Mouse (Mus musculus): ENCODE data around the gene Nfatc2.

Gene Nfatc2

DNA sequence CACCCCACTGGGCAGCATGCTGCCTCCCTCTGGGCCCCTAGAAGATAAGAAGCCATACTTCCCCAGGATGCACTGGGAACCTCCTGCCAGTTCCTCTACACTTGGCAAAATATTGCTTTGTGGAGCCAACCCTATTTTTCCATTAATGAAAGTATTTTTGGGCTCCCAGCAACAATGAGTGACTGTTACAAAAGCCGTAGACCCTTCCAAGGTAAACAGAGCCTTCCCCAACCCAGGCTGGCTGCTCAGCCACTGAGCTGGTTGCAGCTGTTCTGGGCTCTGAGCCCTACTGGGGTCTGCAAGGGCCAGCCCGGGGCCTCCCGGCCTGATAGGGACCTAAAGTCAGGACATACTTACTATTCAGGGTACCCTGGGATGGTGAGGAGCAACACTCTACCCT lies 9.5 kb upstream of the Nfatc2 start:
- in situ Hi-C loops (cut with MseI, MboI) = no loop called here

DNA sequence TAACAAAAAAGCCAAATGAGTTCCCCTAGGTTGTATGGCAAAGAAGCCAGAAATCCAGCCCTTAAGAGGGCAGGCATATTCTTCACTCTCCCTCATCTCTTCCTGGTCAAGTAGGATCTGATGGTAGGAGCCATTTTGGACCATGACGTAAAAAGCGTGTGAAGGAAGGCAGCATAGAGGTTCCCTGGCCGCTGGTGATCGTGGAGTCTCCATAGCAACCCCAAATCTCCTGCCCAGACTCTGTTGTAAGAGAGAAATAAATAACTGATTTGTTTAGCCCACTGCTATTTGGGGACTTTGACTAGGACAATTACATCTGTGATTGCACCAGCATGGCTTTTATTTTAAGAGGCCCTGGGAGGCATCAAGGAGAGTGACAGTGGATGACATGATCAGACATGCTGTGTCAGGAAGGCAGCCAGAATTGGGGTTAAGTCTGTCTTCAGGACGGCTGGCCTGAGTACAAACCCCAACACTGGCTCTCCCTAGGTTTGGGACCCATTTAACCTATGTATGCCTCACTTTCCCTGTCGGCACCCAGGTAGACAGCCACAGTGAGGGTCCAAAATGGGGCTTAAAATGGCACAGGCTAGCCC lies 8.3 kb upstream of the Nfatc2 start:
- in situ Hi-C loops (cut with MseI, MboI) = no loop called here

DNA sequence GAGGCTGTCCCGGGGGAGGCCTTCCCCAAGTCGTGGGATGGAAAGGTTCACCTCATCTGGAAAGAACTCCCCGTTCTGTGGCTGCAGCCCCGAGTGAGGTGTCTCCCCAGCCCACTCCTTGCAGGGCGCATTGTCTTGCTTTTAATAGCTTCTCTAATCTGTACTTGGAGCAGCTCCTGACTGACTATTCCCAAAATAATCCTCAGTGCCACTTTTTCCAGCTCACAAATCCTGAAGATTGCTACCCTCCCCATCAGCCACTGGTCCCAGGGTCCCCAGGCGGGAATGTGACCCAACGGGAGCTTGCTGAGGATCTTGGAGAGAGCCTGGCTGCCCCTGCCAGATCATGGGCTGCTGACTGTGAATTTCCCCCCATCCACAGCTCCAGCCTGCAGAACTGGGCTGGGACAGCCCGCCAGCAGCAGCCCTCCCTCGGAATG lies 6.7 kb upstream of the Nfatc2 start:
- in situ Hi-C loops (cut with MseI, MboI) = no loop called here

DNA sequence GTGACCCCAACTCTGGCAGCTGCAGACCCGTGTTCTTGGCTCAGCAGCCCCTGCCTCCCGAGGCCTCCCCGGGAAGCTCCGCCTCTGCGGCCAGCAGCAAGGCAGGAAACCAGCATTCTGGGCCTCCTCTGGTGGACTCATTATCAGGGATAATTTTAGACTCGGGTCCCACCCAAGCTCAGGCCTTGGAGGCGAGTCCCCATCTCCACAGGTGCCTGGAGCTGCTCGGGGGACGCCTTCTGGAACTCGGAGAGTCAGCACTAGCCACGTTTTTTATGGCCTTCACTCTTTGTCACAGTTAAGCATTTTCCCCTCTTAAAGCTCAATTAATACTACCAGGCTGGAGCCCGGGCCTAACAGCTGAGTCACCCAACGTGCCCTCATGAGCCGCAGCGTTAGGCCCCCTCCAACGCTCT lies 3.2 kb upstream of the Nfatc2 start:
- in situ Hi-C loops (cut with MseI, MboI) = no loop called here

DNA sequence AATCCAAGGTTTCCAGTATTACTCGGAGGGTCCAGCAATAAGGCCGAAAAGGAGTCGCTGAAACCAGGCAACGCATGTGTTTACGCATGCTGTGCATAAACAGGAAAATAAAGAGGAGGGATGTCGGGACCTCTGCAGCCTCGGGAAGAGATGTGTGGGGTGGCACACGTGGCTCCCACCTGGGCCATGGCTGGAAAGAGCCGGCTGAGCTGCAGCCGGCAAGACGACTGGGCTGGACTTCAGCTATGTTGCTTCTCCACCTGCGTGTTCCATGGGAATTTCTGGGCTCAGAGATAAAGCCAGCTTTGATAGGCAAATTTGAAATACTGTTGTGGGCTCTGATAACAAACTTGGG lies 907 bp upstream of the Nfatc2 start:
- in situ Hi-C loops (cut with MseI, MboI) = no loop called here

DNA sequence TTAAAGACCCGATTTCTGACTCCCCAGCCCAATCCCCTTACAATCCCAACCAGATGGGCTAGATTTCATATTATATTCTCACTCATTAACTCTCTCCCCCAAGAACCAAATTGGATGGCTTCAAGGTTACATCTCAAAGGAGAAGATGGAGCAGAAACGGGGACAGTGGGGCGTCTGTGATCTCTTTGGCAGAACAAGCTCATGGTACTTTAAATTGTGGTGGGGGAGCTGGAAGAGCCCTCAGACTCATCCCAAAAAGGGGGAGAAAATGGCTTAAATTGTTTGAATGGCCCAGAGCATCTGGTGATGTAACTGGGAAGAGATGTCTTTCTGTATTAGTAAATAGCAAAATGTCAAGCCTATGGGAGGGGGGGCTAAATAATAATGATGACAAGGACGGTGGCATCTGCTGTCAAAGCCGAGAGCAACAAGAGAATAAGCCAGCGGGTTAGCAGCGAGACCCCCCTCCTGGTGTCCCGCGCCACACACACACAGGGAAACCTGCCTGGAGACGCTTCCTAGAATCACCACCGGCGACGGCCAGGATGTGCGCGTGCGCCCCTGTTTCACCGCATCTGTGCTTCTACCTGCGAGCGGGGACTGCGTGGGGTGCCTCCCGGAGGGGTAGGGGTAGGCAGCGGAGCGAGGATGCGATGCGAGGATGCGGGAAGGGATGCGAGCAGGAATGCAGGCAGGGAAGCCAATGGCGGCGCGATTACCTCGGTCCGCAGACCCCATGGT lies 537 bp downstream of the Nfatc2 start:
- in situ Hi-C loops (cut with MseI, MboI) = no loop called here

DNA sequence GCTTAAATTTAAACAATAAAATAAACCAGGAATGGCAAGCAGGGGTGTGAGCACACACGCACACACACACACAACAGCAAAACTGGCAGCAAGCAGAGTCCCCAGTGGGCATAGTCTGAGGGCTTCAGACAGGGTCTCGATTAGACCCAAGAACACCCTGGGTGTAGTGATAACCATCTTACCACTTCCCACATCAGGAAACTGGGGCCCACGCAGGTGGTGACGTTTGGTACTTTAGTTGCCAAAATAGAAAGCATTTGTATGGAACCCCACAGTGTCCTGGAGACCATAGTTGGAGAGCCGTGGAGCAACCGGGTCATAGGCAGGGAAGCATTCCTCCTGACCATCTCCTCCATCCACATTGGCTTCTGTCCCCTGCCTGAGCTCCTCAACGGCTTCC lies 5.8 kb downstream of the Nfatc2 start:
- in situ Hi-C loops (cut with MseI, MboI) = no loop called here

DNA sequence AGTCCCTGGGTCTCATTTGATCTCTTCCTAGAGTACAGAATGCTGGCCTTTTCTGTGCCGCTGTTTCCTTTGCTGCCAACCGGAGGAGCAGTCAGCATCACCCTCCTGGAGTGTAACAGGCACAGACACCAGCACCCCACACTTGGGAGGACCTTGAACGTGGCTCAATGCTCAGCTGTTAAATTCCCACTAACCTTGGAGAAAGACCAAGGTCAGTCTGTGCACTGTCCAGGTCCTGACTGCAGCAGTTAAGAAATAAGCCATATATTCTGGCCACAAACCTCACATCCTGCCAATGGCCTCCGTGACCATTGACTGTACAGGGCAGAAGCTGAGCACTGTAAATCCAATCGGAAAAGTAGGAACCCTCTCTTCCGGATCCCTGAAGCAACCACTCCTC lies 7.8 kb downstream of the Nfatc2 start:
- in situ Hi-C loops (cut with MseI, MboI) = no loop called here

DNA sequence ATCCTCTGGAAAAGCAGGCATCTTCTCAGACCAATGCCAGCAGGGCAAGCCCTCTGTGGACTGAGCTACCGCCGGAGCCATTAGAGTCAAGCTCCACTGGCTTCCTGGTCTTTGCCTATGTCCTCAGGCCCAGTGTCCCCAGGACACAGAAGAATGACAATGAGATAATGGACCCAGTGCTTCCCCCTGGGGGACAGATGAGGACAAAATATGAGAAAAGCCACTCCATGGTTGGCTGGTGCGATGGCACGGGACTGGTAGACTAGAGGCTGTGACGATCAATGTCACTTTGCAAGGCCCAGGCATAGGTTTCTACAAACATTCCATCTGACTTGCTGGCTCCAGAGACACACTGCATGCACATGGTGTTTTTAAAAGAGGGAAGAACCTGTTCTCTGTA lies 8.5 kb downstream of the Nfatc2 start:
- in situ Hi-C loops (cut with MseI, MboI) = no loop called here

DNA sequence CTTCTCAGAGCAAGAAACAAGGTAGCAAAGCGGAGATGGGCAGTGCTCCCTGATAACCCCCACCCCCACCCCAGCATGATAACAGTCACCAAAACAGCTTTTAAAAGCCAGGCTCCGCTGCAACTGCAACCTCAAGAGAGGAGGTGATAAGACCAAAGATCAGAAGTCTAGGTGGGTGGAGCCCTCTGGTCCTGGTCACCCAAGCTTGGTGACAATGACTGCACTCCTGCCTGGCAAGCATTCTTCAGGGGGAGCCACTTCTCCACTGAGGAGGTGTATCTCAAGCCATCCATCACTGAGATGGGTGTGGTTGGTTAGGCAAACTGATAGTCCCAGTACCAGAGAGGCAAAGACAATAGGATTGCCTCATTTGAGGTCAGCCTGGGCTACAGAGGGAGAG lies 10.4 kb downstream of the Nfatc2 start:
- in situ Hi-C loops (cut with MseI, MboI) = no loop called here

DNA sequence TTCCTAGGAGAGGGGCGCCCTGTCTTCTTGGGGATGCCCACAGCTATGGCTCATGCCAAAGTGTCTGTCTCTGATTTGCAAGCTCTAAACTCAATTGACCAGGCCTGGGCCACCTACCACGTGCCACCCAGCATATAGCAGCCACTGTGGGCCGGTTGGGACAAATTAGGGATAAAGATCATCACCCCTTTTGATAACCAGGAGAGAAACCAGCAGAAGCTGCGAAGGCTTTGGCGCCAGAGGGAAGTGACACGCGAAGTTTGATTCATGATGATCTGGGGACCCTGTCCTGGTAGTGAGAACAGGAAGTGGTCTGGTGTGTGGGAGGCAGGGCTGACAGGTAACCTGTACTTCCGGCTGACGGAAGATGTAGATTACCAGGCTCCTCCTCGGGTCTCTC lies 10.9 kb downstream of the Nfatc2 start:
- in situ Hi-C loops (cut with MseI, MboI) = no loop called here

DNA sequence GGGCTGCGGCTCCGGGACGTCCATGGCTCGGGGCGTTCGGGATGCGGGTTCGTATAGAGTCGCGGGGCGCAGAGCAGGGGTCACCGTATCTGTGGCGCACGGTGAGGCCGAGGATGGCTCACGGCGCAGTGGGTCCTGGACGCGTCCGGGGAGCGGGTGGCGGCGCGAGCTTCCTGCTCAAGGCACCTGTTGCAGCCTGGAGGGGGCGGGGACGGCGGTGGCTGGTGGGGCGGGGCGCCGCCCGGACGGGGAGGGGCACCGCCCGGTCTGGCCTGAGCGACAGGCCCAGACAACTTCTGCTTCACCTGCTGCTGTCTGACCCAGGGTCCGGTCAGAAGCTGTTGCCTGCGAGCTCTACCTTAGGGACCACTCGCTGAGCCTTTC lies 11.3 kb downstream of the Nfatc2 start:
- in situ Hi-C loops (cut with MseI, MboI) = no loop called here

DNA sequence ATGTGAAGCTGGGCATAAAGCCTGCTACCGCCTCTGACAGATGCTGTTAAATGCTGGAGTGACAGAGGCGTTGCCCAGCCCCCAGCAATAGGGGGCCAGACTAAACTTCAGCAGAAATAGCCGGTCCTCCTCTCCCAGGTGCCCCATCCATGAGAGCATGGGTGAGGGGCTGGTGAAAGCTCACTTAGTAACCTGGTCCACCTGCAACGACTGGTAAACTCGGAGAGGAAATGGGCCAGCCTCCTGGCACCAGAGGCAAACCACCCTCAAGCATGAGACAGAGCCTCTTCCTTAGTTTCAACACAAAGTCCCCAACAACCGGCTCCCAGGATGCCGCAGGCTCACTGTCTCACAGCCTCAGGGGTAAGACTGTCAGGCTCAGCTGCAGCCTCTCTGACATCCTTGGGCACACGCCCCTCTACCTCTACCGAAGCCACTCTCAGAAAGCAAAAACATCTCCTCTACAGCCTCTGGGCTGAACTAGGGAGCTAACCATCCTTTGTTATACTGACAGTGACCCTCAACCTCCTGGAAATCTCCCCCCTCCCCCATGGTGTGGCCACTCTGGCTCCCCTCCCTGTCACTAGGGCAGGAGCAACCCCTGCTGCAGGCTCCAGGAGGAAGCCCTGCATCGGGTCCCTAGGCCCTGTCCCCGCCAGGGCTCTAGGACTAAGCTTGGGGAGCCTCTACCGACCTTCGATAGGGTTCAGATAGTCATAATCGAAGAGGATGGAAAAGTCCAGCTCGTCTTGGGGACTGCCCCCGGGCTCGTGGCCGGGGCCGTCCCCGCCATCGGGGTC lies 11.9 kb downstream of the Nfatc2 start:
- in situ Hi-C loops (cut with MseI, MboI) = no loop called here

DNA sequence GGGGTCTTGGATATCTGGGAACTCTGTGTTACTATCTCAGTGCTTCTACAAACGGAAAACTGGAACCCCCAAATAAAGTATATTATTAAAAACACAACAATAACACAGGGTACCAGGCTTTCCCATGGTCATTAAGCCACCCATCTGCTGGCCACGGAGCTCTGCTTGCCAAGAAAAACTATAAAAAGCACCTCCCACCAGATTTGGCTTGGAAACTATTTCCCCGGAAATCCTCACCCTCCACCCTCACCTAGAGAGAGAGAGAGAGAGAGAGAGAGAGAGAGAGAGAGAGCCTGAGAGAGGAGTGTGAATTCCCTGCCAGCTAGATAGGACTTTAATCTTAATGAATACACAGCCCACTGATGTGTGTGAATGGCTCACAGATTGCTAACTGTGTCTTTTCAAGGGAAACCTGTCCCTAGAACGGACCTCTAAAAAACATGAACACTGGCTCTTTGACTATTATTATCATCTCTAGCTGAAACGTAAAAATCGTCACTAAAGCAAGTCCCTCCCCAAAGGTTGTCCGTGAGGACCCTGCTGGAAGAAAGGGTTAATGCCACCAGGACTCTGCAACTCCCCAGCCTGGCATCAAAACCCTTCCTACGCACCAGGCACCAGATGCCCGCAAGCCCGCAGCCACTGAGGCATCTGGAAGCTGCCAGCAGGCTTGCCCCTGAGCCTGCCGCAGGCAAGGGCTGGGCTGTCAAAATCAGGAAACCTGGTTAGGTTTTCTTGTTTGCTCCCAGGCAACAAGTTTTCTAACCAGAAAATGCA lies 12.7 kb downstream of the Nfatc2 start:
- in situ Hi-C loops (cut with MseI, MboI) = no loop called here

DNA sequence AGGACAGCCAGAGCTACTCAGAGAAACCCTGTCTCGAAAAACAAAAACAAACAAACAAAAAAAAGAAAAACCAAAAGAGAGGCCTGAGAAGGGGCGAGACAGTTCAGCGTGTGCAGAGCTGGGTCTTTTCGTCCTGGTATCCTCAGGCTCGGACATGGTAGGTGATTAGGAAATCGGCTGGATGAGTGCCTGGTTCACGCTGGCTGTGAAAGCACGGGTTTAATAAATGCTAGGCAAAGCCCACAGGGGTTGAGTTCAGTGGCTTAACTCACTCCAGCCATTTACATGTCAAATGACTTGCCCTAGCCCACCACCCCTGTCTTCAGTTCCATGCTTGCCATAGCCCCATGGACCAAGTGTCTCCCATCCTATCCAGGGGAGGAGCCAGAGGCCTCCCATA lies 14.3 kb downstream of the Nfatc2 start:
- in situ Hi-C loops (cut with MseI, MboI) = no loop called here

DNA sequence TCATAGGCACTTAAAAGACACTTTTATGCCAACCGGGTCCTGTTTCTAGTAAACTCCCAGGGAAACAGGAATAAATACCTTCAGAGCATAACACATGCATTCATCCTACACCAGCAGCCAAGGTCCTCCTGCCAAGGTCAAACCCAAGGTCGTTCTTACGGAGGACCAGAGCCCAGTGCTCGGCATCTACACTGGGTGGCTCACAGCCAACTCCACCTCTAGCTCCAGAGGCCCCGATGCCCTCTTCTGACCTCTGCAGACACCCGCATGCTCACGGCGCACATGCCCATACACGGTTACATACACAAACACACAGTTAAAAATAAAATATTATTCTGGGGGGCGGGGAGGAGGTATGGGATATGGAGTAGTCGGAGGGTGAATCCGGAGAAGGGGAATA lies 14.9 kb downstream of the Nfatc2 start:
- in situ Hi-C loops (cut with MseI, MboI) = no loop called here

DNA sequence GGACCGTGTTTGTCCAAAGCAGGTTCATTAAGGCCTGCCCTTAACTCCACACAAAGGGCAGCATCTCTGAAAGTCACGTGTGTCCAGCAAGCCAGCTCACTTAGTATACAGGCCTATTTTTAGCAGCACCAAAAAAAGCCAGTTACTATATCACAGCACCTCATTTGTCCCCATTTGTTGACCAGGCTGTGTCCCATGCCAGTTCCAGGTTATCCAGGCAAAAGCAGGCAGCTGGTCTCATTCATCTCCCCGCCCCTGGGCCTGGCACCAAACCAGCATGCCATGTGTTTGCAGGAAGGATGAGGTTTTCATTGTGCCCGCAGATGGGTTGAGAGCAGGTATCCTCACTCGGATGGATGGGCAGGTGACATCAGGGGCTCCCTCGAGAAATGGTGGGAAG lies 16.6 kb downstream of the Nfatc2 start:
- in situ Hi-C loops (cut with MseI, MboI) = loop anchor here in 1 of 2 experiments (5.0 kb wide), 1 partner anchor 58 kb away; no protein-coding TSS in a partner anchor

DNA sequence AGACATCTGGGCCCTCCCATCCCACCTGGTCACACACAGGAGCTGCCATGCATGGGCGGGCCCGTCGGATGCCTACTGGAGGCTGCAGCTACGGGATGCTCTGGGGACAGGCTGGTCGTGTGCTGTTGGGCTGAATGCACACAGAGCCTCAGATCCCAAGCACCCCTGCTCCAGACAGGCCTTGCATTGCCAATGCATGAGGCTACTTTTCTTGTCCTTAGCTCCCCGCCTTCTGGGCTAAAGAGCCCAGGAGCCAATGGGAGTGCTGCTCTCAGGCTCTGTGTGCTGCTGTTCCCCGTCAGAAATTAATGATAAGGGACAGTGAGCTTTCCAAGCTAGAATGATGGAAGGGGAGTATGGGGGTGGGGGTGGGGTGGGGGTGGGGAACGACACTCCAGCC lies 17.0 kb downstream of the Nfatc2 start:
- in situ Hi-C loops (cut with MseI, MboI) = loop anchor here in 1 of 2 experiments (5.0 kb wide), 1 partner anchor 57 kb away; no protein-coding TSS in a partner anchor

DNA sequence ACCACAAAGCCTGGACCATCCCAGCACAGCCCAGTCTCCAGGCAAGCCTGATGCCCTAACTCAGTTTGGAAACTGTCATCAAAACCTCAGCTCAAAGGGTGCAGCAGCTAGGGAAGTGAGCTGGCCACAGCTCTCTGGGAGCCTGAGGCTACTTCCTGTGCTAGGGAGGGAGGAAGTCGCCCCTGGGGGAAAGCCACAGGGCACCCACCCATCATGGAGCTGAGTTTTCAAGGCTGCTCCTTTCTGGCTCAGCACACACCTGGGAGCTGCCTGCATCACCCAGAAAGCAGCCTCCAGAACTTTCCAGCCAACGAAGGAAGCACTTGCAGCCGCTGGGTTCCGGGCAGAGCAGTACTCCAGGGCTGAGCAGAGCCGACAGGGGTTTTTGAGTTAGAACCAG lies 18.4 kb downstream of the Nfatc2 start:
- in situ Hi-C loops (cut with MseI, MboI) = loop anchor here in 1 of 2 experiments (5.0 kb wide), 1 partner anchor 56 kb away; no protein-coding TSS in a partner anchor

DNA sequence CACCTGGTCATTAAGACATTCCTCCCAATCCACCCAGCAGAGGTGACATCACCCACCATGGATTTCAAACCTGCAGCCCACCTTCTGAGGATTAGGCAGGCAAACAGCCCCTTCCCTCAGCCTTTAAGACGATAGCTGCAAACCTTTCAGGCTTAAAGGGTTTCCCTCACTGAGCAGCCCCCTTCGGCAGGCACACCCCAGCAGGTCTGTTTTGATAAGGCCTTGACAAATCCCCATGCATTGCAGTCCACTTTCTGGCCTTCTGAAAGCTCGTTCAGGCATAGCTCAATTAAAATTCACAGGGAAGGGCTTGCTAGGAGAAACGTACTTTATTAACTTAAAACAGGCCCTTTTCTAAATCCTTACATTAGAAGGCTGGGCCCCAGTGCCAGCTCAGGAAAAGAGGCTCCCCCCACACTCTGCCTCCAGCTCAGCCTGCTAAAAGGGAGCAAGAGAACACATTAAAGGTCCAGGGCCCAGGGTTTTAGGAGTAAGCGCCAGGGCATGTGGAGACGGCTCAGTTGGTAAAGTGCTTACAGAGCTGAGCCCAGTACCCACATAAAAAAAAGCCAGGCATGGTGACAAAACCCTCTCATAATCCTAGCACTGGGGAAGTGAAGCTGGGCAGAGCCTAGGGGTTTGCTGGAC lies 20.1 kb downstream of the Nfatc2 start:
- in situ Hi-C loops (cut with MseI, MboI) = loop anchor here in 1 of 2 experiments (5.0 kb wide), 1 partner anchor 54 kb away; no protein-coding TSS in a partner anchor

DNA sequence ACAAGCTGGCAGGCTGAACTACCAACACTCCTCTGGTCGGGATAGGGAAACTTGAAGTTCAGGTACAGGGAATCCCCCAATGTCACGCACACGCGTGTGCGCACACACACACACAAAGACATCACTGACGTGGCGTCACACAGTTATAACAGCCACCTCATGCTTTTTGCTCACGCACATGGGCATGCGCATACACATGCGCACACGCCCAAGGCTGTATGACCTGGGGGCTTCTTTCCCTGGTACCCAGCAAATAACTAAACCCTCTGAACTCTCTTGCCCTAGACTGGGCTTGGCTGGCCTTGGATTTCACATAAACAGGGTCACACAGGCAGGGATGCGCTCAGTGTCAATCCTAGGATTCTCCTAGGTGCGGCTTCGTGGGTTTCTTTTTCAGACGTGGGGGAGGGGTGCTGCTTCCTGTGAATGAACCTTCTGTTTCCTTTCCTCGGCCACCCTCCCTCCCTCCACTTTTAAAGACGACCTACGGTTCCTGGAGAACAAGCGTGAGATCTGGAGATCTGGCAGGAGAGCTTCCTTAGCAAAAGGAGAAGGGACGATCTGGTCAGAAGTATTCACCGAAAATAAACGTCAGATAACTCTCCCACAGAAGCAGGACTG lies 21.1 kb downstream of the Nfatc2 start:
- in situ Hi-C loops (cut with MseI, MboI) = loop anchor here in 1 of 2 experiments (5.0 kb wide), 1 partner anchor 53 kb away; no protein-coding TSS in a partner anchor

Data from mouse trophoblast stem cell (cell line).